Mouse (Mus musculus) adrenal gland (tissue): ENCODE measurements around the gene Prpf19.

ENCODE experiments used
- intact Hi-C: fragments of 180-260 bp; cut with DNase I; formaldehyde crosslinking; loops from one replicate; pipeline ENCODE4 v1.15.1; 2025

The Prpf19 gene

DNA sequence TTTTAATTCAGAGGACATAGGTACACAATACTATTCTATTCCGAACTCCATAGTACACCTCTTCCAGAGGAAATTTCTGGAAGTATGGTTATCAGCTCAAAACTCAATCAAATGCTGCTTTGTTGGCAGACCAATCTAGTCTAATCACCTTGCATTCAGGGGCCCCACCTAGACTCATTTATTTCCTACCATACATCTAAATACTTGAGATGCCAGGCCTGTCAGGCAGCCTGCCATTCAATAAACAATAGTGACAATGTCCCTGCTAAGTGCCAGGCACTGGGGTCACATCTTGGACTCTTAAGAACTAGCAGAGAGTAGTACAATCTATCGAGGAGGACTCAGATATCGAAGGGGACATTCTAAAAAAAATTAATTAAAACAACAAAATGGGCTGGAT lies 2.8 kb upstream of the Prpf19 start:
- intact Hi-C loops: no loop called here

DNA sequence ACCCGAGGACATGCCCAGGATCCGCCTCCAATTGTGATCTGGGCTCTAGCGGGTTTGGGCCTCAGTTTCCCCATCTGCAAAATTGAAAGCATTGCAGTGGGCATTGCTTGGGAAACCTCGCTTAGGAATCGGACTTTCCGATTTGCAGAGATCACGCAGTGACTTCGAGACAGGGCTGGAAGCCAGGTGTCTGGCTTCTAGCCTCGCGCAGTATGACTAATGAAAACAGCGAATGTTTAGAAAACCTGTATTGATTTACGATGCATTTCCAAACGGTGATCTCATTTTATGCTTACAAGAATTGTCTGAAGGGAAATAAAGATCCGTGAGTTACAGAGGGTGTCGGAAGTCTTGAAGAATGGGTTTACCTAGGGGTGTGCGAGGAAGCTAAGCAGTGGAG lies 677 bp downstream of the Prpf19 start:
- intact Hi-C loops: no loop called here

DNA sequence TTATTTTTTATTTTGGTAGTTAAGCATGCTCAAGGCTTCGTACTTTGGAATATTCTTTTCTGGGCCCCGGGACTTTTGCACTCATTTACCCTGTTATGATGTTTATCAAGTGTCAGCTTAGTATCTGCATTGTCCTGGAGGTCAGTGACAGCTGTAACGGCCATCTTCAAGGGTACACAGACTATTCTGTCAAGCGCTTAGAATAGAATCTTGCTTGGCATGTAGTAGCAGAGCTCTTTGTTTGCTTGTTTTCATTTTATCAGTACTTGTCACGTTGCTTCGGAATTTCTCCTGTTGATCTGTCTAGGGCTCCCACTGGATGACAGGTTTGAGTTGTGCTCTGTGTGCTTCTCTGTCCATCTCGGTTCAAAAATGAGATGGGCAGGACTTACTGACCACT lies 1.8 kb downstream of the Prpf19 start:
- intact Hi-C loops: no loop called here

DNA sequence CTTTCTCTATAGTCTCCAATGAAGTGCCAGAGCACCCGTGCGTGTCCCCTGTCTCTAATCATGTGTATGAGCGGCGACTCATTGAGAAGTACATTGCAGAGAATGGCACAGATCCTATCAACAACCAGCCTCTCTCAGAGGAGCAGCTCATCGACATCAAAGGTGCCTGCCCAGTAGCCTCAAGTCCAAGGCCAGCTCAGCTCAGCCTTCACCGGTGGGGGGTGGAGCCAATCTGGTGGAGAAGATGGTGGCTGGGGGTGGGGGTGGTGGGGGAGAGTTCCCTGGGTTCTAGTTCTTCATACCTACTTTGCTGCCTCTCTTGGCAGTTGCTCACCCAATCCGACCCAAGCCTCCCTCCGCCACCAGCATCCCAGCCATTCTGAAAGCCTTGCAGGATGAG lies 2.5 kb downstream of the Prpf19 start:
- intact Hi-C loops: no loop called here

DNA sequence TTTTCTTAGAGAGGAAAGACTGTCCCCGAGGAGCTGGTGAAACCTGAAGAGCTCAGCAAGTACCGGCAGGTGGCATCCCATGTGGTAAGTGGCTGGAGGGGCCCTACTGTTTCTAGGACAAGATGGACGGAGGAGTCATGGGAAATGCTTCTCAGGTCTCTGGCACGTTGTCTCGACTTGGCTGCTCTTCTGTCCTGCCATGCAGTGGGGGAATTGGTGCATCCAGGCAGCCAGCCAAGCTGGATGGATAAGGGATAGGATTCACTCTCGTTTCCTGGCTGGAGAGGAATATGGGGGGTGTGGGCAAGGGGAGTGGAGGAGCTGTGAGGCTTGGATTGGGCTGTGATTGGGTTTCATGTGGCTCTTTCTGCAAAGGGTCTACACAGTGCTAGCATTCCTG lies 5.3 kb downstream of the Prpf19 start:
- intact Hi-C loops: no loop called here

DNA sequence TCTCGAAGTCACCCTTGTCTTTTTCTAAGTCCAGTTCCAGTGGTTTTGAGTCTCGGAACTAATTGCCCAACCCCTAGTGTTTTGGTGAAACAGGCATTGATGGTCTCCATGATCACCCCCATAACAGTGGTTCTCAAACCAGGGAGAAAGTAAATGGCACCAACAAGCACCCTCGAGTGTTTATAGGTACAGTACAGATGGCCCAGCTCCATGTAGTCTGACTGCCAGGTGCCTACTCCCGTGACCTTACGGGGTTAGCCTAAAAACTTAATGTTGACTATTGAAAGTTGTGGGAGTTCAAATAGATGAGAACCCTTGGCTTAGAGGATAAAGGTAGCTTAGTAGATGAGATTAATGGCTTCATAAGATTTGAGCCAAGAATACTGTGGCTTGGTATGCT lies 6.0 kb downstream of the Prpf19 start:
- intact Hi-C loops: no loop called here

DNA sequence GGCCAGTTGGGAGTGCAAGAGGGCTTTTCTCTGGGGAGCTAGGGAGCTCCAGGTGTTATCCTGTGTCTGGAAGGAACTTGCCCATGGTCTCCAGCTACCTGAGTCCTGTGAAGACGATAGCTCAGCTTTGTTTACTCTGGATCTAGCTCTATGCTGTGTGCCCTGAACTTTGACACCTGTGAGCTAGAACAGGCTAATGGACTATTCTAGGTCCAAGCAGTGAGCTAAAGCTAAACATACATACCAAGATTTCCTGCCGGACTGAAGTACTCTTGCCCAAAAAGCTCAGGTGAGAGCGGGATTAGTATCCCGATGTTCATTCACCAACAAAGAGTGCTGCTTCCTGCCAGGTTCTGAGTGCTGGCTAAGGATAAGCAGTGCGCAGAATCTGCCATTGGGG lies 9.5 kb downstream of the Prpf19 start:
- intact Hi-C loops: no loop called here

DNA sequence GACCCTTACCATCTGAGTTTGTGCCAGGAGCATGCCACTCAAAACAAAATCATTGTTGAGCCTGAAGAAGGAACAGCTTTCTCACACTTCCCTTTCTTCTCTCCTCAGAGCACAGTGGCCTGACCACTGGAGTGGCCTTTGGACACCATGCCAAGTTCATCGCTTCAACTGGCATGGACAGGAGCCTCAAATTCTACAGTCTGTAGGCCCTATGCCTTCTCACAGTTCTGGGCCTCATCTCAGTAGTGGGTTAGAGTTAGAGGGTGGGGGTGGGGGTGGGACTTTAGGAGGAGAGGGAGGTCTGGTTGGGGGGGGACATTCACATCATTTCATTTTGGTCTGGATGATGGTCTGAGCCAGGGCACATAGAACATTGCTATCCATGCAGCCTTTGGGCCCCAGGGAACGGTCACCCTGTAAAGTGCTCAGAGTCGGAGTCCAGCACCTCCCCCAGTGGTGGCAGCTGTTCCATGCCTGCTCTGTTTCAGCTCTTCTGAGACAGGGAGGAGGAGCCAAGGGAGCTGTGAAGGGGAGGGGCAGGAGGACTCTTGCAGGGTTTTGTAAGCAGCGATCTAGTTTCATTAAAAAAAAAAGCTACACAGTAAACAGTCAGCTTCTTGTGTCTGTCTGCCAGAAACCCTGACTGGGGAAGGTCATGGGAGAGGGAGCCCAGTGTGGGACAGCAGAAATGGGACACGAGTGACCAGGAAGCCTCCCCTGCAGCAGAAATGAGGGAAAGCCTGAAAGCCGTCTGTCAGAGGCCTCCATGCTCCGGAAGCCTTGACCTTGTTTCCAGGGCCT lies 10.1 kb downstream of the Prpf19 start:
- intact Hi-C loops: no loop called here

DNA sequence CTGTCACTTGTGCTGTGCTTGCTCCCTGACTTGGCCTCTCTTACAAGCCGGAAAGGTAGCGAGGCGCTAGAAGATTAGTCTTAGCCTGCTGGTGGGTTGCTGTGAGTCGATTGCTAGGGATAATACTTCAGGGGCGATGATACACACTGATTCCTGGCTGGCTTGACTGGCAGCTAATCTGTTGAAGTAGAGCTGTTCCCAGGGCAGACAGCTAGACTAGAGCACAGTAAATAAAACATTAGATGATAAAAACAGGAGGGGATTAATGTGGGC lies 10.6 kb downstream of the Prpf19 start:
- intact Hi-C loops: no loop called here

DNA sequence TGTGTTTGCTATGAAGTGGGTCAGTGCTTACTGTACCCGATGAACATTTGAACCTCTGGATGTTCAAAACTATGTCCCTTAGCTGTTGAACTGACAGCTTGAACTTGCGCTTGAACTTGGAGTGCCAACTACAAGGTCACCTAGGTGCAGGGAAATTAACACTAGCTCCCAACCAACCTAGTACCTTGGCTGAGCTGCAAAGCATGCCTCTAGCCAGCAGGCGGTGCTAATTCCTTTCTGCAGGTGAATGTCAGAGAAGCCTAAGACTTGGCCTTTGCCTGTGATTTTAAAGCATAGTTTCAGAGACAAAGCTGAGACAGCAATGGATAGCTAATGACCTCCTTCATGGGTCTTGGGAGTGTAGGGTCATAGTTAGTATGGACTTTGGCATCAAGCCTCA lies 12.9 kb downstream of the Prpf19 start:
- intact Hi-C loops: no loop called here

DNA sequence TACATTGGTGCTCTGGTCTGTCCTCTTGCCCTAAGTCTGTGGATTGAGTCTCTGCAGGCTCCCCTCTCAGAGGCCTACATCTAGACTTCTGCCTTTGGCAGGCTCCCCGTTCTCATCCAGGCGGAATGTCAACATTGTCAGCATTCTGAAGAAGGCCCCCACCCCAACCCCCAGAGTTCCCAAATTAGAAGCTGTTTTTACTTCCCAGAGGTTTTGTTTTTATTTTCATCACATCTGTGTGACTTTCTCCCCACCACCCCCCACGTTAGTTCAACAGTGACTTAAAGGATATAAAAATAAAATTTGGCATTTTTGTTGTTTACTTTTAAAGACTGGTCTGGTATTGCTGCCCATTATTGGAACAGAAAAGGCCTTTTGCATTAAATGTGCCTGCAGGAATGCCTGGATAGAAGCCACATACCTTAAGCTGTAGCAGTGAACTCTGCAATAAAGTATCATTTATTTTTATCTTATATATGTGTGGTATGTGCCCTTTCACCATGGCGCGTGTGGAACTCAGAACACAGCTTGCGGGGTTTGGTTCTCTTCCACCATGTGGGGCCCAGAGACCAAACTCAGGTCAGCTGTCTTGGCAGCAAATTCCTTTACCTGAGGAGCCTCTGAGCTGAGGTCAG lies 14.2 kb downstream of the Prpf19 start:
- intact Hi-C loops: no loop called here

DNA sequence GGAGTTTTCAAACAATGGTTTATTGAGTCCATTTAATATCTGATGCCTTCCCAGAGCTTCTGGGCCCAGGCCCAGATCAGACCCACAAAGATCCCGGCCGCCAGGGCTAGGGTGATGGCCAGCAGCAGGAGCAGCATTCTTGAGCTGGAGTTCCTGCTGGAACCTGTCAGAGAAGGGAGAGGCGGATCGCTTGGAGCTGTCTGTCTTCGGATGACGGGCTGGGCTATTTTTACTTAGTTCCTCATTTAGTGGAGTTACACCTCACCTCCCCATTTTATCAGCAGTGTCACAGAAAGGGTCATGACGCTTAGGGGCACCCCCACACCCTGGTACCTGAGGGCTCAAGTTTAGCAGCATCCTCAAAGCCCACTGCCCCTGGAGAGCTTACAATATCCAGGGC lies 19.3 kb downstream of the Prpf19 start:
- intact Hi-C loops: no loop called here

DNA sequence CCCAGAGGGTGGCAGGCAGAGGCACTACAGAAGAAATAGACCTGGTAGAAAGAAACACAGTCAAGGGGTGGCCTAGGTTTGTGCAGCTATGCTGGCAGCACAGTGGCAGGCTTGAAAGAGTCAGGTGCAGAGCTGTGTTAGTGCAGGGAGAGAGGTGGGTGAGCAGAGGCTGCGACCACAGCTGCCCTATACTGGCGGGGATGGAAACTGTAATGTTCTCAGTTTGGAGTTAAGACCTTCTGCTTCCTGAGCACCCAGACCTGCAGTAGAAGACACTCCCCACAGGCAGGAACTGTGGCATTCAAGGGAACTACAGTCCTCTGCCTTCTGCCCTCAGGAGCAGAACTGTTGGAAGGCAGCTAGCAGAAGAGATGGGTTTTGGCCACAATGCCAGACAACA lies 19.8 kb downstream of the Prpf19 start:
- intact Hi-C loops: no loop called here

DNA sequence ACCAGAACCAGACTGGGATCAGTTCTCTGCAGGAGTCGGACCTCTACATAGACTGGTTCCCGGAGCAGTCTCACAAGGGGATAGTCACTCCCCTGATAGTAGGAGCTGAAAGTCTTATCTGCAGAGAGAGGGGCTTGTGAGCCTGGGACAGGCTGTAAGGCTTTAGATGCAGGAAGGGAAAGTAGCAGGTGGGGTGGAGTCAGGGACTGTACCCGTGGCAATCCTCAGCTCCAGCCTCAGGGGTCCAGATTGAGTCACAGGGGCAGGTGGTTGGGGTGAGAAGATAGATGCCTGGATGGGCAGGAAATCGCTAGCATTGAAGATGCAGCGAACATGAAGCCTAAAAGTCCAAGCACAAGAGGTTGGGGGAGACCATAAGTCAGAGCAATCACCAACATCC lies 21.5 kb downstream of the Prpf19 start:
- intact Hi-C loops: no loop called here

DNA sequence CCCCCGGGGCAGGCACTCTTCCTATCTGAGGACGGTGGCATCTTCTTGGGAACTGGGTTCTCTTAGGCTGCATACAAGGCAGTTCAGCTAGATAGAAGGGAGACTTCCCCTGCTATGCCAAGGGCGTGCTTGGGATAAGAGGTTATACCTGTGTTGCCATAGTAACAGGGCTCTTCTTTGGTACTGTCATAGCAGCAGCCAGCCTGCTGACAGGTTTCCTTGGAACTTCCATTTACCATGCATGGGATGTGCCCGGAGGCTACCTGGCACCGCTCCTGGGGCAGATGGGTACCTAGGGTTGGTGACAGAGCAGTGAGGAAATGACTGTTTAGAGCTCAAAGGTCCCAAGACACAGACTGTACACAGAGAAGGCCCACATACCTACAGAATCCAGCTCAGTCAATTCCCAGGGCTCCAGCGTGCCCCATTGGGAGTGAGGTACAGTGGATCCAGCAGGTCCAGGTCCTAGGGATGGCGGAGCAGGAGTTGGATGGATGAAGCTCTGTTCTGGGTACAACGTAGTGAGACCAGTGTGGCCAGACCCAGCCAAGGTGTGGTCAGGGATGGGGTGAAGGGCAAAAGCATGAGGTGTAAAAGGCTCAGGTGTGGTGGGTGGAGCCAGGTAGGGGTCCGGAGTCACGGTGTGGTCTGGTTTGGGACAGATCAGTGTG lies 23.4 kb downstream of the Prpf19 start:
- intact Hi-C loops: no loop called here

DNA sequence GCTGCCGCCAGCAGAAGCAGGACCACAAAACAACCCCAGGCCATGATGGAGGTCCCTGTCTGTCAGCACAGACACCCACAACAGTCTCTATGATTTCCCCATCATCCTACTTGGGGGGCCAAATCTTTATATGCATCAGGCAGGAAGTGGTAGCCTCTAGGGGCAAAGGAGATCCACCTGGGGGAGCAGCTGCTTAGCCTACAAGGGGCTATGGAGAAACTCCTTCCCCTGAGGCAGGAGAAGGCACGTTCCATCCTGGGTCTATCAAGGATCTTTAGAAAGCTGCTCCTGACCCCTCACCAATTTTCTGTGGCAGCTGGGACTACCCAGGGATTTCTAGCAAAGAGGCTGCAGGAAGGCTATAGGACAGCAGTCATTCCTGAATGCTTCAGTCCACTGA lies 25.5 kb downstream of the Prpf19 start, which contains the start of gene Zp1:
Zp1 (minus strand) TSS at position 101 of the 400 bp plus-strand sequence.
- intact Hi-C loops: no loop called here

DNA sequence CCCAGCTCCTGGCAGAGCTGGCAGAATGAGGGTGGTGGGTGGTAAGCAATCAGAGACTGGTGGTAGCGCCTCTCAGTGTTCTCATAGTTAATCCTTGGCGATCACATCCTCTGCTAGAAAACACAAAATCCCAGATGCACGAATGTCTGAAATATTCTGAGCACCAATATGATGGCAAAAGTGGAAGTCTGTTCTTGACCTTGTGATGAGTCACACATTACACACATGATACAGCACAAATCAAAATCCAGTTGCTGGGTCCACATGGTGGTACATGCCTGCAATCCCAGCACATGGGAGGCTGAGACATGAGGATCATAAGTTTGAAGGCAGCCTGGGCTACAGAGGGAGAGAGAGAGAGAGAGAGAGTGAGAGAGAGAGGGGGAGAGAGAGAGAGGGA lies 26.0 kb downstream of the Prpf19 start:
- intact Hi-C loops: no loop called here

DNA sequence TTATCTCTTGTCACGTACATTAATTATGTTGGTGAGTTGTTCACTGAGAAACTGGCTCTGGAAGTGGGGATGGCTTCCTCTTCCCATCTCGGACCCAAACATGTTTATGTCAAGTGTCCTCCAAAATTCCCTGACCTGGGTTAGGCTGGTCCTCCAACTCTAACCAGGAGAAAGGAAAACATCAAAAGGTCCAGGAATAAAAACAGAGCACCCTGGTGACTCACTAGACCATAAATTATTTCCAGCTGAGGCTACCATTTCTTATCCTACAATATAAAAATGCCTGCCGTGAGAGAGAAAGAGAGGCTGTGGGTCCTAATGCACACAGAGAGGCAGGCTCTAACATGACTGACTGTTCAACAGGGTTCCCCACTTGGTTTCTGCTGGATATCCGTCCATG lies 29.2 kb downstream of the Prpf19 start:
- intact Hi-C loops: no loop called here

DNA sequence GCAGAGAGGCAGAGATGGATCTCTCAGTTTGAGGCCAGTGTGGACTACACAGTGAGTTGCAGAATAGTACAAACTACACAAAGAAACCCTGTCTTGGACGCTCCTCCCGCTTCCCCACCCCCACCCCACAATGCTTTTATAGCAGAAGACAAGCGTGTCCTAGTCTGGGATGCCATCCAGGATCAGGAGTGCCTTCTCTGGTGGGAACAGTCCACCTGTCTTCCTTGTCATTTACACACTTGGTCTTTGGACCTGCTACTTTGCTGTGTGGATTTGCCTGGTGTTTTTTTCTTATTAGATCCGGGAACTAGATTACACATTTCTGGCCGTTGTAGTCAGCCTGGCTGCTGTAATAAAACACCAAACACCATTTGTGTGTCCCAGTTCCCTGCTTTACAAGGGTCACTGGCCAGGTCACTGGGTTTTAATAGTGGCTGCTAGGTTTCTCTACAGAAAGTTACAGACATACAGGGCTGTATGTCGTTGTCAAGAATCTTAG lies 31.1 kb downstream of the Prpf19 start:
- intact Hi-C loops: no loop called here

DNA sequence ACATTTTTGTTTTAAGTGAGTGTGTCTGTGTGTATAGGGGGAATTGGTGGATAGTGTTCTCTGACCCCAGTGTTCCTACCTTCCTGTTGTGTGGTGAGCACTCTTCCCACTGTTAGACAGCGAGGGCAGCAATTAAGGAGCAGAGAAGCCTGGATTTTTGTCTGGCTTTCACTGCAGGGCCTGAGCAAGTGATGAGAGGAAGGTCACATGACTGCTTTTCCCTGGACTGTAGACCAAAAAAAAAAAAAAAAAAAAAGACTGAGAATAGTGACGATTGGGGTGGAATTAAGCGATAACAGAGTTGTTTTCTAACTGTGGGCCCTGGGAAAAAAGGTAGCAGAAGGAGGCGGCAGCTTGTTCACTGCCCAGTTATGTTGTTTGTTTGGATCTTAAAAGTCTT lies 31.6 kb downstream of the Prpf19 start:
- intact Hi-C loops: no loop called here

DNA sequence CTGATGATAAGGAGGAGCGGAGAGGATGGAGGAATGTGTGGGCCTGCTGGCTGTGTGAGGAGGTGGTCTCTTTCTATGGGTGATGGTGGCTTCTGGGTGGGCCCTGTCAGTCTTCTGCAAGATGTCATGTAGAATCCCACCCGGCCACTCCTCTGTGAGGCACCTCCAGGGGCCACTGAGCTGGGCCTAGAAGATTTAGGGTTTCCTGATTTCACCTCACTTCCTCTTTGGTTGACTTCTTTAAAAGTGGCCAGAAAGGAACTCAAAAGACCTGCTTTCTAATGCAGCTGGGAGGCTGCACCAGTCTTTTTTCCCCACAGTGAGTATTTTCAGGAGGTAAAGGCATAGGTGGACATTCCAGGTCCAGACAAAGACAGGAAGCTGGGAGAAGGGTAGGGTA lies 35.6 kb downstream of the Prpf19 start:
- intact Hi-C loops: no loop called here

DNA sequence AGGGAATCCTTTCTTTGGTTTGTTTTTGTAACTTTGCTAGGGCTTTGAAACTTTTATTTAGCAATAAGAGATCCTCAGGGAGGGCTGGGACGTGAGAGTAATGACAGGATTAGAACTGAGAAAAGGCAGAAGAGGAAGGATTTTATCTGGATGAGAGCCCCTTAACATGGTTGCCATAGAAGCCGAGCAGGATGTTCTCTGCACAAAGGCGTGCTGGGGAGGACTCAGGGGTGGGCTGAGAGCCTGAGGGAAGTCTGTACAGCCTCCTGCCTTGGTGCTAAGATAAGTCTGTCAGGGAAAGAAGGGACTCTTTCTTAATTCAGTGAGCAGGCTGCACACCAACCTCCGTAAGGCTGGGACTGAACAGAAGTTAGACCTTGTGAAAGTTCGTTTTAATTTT lies 40.0 kb downstream of the Prpf19 start:
- intact Hi-C loops: no loop called here

DNA sequence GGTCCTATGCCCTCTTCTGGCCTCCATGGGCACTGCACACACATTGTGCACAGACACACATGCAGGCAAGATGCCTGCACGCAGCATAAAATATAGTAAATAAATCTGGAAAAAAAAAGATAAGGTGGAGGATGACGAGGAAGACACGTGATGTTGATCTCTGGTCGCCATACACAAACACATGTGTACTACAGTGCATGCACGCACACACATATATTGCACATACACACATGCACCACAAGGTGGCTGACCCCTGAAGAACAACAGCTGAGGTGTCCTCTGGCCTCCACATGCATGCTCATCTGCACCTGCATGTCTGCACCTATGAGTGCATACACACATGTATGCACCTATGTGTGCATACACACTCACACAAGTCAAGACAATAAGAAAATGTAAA lies 41.0 kb downstream of the Prpf19 start:
- intact Hi-C loops: no loop called here
